Mouse (Mus musculus): Measurements from ENCODE around the gene Tmem54. TPM values are rescaled to one million over a fixed set of nuclear protein-coding genes. Genes with fewer than 3 reads are reported as not detected.

Gene Tmem54
- 336 and 579 TPM in 2 replicates for polyA plus RNA-seq (2012; rRNA removed)

DNA sequence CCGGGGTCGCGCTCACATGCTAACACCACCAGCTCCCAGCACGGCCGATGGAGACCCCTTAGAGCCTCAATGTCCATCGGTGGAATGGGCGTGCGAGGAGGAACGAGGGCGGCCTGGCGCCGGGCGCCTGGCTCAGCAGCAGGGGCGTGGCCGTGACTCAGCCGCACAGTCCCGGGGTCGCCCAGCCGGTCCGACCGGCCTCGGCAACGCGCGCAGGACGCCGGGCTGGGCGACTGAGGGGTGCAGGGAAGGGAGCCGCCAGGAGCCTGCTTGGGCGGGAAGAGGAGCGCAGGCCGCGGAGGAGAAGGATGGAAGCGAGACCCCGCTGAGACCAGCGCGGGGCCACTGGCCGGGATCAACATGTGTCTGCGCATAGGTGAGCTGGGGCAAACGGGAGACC is at the start of gene Tmem54:
Tmem54 (plus strand) TSS at position 193 of the 400 bp plus-strand sequence.

DNA sequence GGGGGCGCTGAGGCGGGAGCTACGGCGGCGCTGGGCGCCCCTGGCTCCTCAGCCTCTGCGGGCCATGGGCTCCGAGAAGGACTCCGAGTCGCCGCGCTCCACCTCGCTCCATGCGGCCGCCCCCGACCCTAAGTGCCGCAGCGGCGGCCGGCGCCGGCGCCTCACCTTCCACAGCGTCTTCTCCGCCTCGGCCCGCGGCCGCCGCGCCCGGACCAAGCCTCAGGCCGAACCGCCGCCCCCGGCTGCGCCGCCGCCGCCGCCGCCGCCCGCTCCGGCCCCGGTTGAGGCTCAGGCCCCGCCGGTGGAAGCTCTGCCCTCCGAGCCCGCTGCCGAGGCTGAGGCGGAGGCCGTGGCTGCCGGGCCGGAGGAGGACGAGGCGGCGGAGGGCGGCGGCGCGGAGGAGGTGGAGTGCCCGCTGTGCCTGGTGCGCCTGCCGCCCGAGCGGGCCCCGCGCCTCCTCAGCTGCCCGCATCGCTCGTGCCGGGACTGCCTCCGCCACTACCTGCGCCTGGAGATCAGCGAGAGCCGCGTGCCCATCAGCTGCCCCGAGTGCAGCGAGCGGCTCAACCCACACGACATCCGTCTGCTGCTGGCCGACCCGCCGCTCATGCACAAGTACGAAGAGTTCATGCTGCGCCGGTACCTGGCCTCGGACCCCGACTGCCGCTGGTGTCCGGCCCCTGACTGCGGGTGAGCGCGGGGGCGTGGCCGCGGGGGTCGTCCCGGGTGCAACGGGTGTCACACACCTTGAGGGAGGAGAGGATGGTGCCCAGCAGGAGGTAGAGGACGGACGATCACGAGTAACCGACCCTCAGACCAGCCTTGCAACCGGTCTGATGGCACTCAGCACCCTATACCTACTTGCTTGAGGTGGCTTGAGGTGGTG is 46.9 kb upstream of the Tmem54 start, which contains the start of gene Rnf19b:
Rnf19b (plus strand) TSS at position 65 of the 886 bp plus-strand sequence.

DNA sequence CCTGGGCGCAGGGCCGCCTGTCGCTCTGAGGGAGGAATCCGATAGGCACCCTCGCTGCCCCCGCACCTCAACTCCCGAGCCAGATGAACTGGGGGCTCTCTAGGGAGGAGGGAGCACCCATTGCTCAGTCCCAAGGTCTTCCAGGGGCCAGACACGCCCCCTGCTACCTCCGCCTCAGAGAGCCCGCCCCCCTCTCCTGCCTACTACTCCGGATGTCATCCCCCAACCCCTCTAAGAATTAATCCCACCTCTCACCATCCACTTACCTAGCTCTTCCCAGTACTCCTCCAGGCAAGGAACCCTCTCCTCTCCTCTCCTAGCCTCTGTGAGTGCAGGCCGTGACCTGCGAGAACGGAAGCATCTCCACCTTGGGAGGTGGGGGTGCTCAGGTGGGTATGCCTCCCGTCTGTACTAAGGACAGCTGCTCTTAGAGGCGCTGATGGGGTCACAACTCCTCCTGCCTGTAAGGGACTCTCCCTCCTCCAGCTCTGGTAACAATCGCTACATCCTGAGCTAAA is 16.3 kb downstream of the Tmem54 start, which contains the start of gene Hpca:
Hpca (minus strand) TSS at position 468 of the 518 bp plus-strand sequence.

DNA sequence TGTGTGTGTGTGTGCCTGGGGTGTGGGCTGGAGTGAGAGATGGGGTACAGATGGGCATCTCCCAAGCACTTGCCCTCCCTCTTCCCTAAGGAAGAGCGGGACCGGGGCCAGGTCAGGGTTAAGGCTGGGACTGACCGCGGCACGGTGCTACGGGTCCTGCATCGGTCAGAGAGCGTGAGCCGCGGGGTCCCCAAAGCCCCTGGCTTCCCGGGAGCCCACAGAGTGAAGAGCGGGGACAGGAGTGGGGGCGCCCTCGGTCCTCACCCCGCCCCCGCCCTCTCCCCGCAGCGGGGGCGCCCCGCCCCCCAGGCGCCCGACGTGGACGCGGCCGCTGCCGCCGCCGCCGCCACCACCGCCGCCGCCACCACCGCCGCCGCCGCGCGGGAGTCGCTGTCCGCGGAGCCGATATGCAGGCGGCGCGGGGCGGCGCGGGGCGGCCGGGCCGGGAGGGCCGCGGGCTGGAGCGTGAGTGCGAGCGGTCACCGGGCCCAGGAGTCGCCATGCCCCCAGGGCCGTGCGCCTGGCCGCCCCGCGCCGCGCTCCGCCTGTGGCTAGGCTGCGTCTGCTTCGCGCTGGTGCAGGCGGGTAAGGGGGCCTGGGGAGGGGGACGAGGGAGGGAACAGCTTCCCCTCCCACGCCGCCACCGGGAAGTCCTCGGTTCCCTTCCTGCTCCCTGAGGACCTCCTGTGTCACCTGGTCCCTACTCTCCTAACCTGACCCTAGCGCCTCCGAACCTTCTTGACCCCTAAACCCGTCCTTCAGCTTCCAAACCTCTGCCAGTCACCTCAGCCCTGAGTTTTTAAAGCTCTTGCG is 31.4 kb downstream of the Tmem54 start, which contains the start of gene Fndc5:
Fndc5 (plus strand) TSS at position 421 of the 813 bp plus-strand sequence.

Other genes starting within 250 kb of the Tmem54 start
- 8.8 and 9.5 TPM in 2 replicates for gene Trim62, start 222.0 kb upstream of the Tmem54 start, polyA plus RNA-seq (2012; rRNA removed)
- 6.8 and 6.9 TPM in 2 replicates for gene Azin2, start 143.1 kb upstream of the Tmem54 start, polyA plus RNA-seq (2012; rRNA removed)
- 84.7 and 88.1 TPM in 2 replicates for gene Ak2, start 113.6 kb upstream of the Tmem54 start, polyA plus RNA-seq (2012; rRNA removed)
- gene Rnf19b, start 47.3 kb upstream of the Tmem54 start, polyA plus RNA-seq (2012; rRNA removed): 103 and 113 TPM in 2 replicates
- gene Hpca, start 16.5 kb downstream of the Tmem54 start, polyA plus RNA-seq (2012; rRNA removed): 0.54 and 0.65 TPM in 2 replicates
- gene Fndc5, start 31.5 kb downstream of the Tmem54 start, polyA plus RNA-seq (2012; rRNA removed): 8.6 and 9.0 TPM in 2 replicates
- 7.0 and 8.4 TPM in 2 replicates for gene S100pbp, start 84.2 kb downstream of the Tmem54 start, polyA plus RNA-seq (2012; rRNA removed)
- 17.5 and 19.0 TPM in 2 replicates for gene Yars, start 84.2 kb downstream of the Tmem54 start, polyA plus RNA-seq (2012; rRNA removed)
- gene C77080, start 155.9 kb downstream of the Tmem54 start, polyA plus RNA-seq (2012; rRNA removed): 206 and 217 TPM in 2 replicates
- gene Sync, start 182.1 kb downstream of the Tmem54 start, polyA plus RNA-seq (2012; rRNA removed): 2.8 TPM in 2 replicates
- 12.2 and 13.3 TPM in 2 replicates for gene Rbbp4, start 229.8 kb downstream of the Tmem54 start, polyA plus RNA-seq (2012; rRNA removed)
- 8.0 and 8.2 TPM in 2 replicates for gene Zbtb8os, start 230.1 kb downstream of the Tmem54 start, polyA plus RNA-seq (2012; rRNA removed)

Data from colon, adult 2 months (tissue).